In genomic region chr19:40993356-40993755, GRCm38 (mm10) we compare ENCODE assay signal across 14 mouse cellular contexts. TPM values are rescaled to one million over a fixed set of nuclear protein-coding genes. Genes with fewer than 3 reads are reported as not detected.
DNase-seq lines count a peak whose midpoint lies in the region; ATAC-seq and TF ChIP-seq lines count a peak whose summit lies in the region.
"Had no signal": no experiment of that assay in that cellular context is flagged by ENCODE, and none has a peak within 500 bp of the region (broad histone marks: within the 10 kb centered on the region; RNA-seq: fewer than 3 reads in every experiment).

No protein-coding gene starts in this region.

- peak overlapping the region; percentile 28 for H3K4me3 ChIP-seq in kidney, embryonic 16.5 days (ENCODE audit: low read length)
- H3K4me3 ChIP-seq in thymus, adult 2 months (ENCODE audit: control insufficient read depth, insufficient read depth, low read length): no peak overlapping the region
- peak overlapping the region; percentile 28 for H3K4me3 ChIP-seq in intestine, embryonic 15.5 days (replicated peaks)
- H3K4me3 ChIP-seq in forebrain, embryonic 13.5 days: no peak overlapping the region
- no peak overlapping the region for H3K4me3 ChIP-seq in hindbrain, embryonic 12.5 days
- H3K4me3 ChIP-seq: limb, embryonic 15.5 days; midbrain, embryonic 13.5 days had no signal

- H3K27me3 ChIP-seq in kidney, embryonic 16.5 days (ENCODE audit: insufficient read depth, low read length): no peaks in the 10 kb centered on the region
- H3K27me3 ChIP-seq in thymus, adult 2 months (ENCODE audit: control insufficient read depth, insufficient read depth, low read length): no peaks in the 10 kb centered on the region
- H3K27me3 ChIP-seq in intestine, embryonic 15.5 days (replicated peaks): no peaks in the 10 kb centered on the region
- H3K27me3 ChIP-seq in forebrain, embryonic 13.5 days: no peaks in the 10 kb centered on the region
- H3K27me3 ChIP-seq in hindbrain, embryonic 12.5 days: no peaks in the 10 kb centered on the region
- H3K27me3 ChIP-seq: limb, embryonic 15.5 days; midbrain, embryonic 13.5 days had no signal

- peak overlapping the region; percentile 39 for H3K9ac ChIP-seq in kidney, embryonic 16.5 days (replicated peaks; ENCODE audit: low read length)
- 0 out of 2 replicates have a peak overlapping the region, but pooled peaks have one; percentile 0 for H3K9ac ChIP-seq in intestine, embryonic 15.5 days
- H3K9ac ChIP-seq in forebrain, embryonic 13.5 days: no peak overlapping the region
- H3K9ac ChIP-seq in hindbrain, embryonic 12.5 days: no peak overlapping the region
- H3K9ac ChIP-seq: hindbrain, embryonic 14.5 days; limb, embryonic 15.5 days; midbrain, embryonic 13.5 days had no signal

- peaks cover 41% of the 10 kb centered on the region for H3K4me1 ChIP-seq in kidney, embryonic 16.5 days (ENCODE audit: insufficient read depth, low read length)
- H3K4me1 ChIP-seq in thymus, adult 2 months (replicated peaks; ENCODE audit: control insufficient read depth, insufficient read depth, low read length): peaks cover 4% of the 10 kb centered on the region; the same call in 1 of the 2 replicates
- H3K4me1 ChIP-seq in intestine, embryonic 15.5 days (replicated peaks): peaks cover 1% of the 10 kb centered on the region; the same call in 1 of the 2 replicates
- no peaks in the 10 kb centered on the region for H3K4me1 ChIP-seq in forebrain, embryonic 13.5 days
- no peaks in the 10 kb centered on the region for H3K4me1 ChIP-seq in hindbrain, embryonic 12.5 days
- H3K4me1 ChIP-seq: midbrain, embryonic 13.5 days had no signal

- TF ChIP-seq CTCF in thymus, adult 2 months (IDR thresholded peaks at IDR 0.05; ENCODE audit: borderline replicate concordance, control insufficient read depth, extremely low read depth, insufficient read depth, low read length, poor library complexity): no peak

- TF ChIP-seq POLR2A in thymus, adult 2 months (IDR thresholded peaks at IDR 0.05; ENCODE audit: control insufficient read depth, extremely low read depth, insufficient read depth, low read length, poor library complexity): no peak

- ATAC-seq in kidney, embryonic 16.5 days (ENCODE audit: low FRiP score, low TSS enrichment): no peak
- ATAC-seq in intestine, embryonic 15.5 days: no peak
- ATAC-seq in forebrain, embryonic 13.5 days: no peak
- ATAC-seq in hindbrain, embryonic 12.5 days (ENCODE audit: low FRiP score): no peak
- ATAC-seq: activated CD4-positive, CD25-positive, alpha-beta regulatory T cell, adult 4 months; midbrain, embryonic 13.5 days had no signal

- H3K27ac ChIP-seq in kidney, embryonic 16.5 days (ENCODE audit: low read length): peak overlapping the region; percentile 80
- H3K27ac ChIP-seq in thymus, adult 2 months (ENCODE audit: control insufficient read depth, insufficient read depth, low read length): peak overlapping the region; percentile 66; the same call in 1 of the 2 replicates
- peak overlapping the region; percentile 69 for H3K27ac ChIP-seq in intestine, embryonic 15.5 days
- H3K27ac ChIP-seq in forebrain, embryonic 13.5 days: no peak overlapping the region
- H3K27ac ChIP-seq in hindbrain, embryonic 12.5 days: no peak overlapping the region
- H3K27ac ChIP-seq: hindbrain, embryonic 14.5 days; limb, embryonic 15.5 days; midbrain, embryonic 13.5 days had no signal

- no peak for DNase-seq in kidney, adult 11 months
- no peak for DNase-seq in thymus, adult 2 months
- no peak for DNase-seq in thymus, postnatal 36 days
- DNase-seq: cerebellum, adult 11-12 months had no signal

- no peaks in the 10 kb centered on the region for H3K36me3 ChIP-seq in kidney, embryonic 16.5 days (ENCODE audit: insufficient read depth, low read length)
- H3K36me3 ChIP-seq in thymus, adult 2 months (ENCODE audit: control insufficient read depth, insufficient read depth, low read length): no peaks in the 10 kb centered on the region
- H3K36me3 ChIP-seq in intestine, embryonic 15.5 days: no peaks in the 10 kb centered on the region
- no peaks in the 10 kb centered on the region for H3K36me3 ChIP-seq in forebrain, embryonic 13.5 days (ENCODE audit: poor library complexity, severe bottlenecking)
- H3K36me3 ChIP-seq in hindbrain, embryonic 12.5 days: no peaks in the 10 kb centered on the region
- H3K36me3 ChIP-seq: limb, embryonic 15.5 days; midbrain, embryonic 13.5 days had no signal

- WGBS in kidney, embryonic 16.5 days: 56% methylated on average over 5 of the region's 5 CpGs
- WGBS in thymus, adult 2 months: 93% methylated on average over 5 of the region's 5 CpGs
- 64% methylated on average over 5 of the region's 5 CpGs for WGBS in intestine, embryonic 15.5 days
- 96% methylated on average over 5 of the region's 5 CpGs for WGBS in forebrain, embryonic 13.5 days
- 94% methylated on average over 5 of the region's 5 CpGs for WGBS in hindbrain, embryonic 12.5 days

- H3K9me3 ChIP-seq in kidney, embryonic 16.5 days (ENCODE audit: low read length): no peaks in the 10 kb centered on the region
- no peaks in the 10 kb centered on the region for H3K9me3 ChIP-seq in intestine, embryonic 15.5 days
- no peaks in the 10 kb centered on the region for H3K9me3 ChIP-seq in forebrain, embryonic 13.5 days (replicated peaks)
- no peaks in the 10 kb centered on the region for H3K9me3 ChIP-seq in hindbrain, embryonic 12.5 days (replicated peaks)
- H3K9me3 ChIP-seq: limb, embryonic 15.5 days; midbrain, embryonic 13.5 days had no signal

- H3K4me2 ChIP-seq in kidney, embryonic 16.5 days (replicated peaks; ENCODE audit: low read depth, low read length): peak overlapping the region; percentile 41
- H3K4me2 ChIP-seq in intestine, embryonic 15.5 days (replicated peaks): peak overlapping the region; percentile 42
- no peak overlapping the region for H3K4me2 ChIP-seq in forebrain, embryonic 13.5 days
- no peak overlapping the region for H3K4me2 ChIP-seq in hindbrain, embryonic 12.5 days (replicated peaks)
- H3K4me2 ChIP-seq: hindbrain, embryonic 14.5 days; midbrain, embryonic 13.5 days had no signal

RNA-seq across cellular contexts. Expression of gene Blnk, which starts 1.0 kb away (rescaled TPM):
- polyA plus RNA-seq in kidney, embryonic 16.5 days (2015; fragmentation: Nextera tagmentation; extraction: Ambion mirVana): 19.2 and 20.8 TPM in 2 replicates
- 8.5 and 10.9 TPM in 2 replicates for polyA plus RNA-seq in thymus, adult 2 months (2012; rRNA removed)
- 19.6 and 20.5 TPM in 2 replicates for polyA plus RNA-seq in intestine, embryonic 15.5 days (2015; fragmentation: Nextera tagmentation; extraction: Ambion mirVana)
- 0.22 and 0.26 TPM in 2 replicates for polyA plus RNA-seq in forebrain, embryonic 13.5 days (2015; fragmentation: Nextera tagmentation; extraction: Ambion mirVana)
- polyA plus RNA-seq in hindbrain, embryonic 12.5 days (2016; fragmentation: Nextera tagmentation; extraction: Ambion mirVana): 0.35 and 0.62 TPM in 2 replicates

RNA-seq across cellular contexts. Expression of gene Dntt, which starts 35.7 kb away (rescaled TPM):
- polyA plus RNA-seq in kidney, embryonic 16.5 days (2015; fragmentation: Nextera tagmentation; extraction: Ambion mirVana): 0.15 TPM in 1 of 2 replicates, not detected in the other
- 401 and 406 TPM in 2 replicates for polyA plus RNA-seq in thymus, adult 2 months (2012; rRNA removed)
- not detected in 2 replicates for polyA plus RNA-seq in intestine, embryonic 15.5 days (2015; fragmentation: Nextera tagmentation; extraction: Ambion mirVana)
- polyA plus RNA-seq in forebrain, embryonic 13.5 days (2015; fragmentation: Nextera tagmentation; extraction: Ambion mirVana): 0.10 TPM in 1 of 2 replicates, not detected in the other
- 0.14 TPM in 1 of 2 replicates, not detected in the other for polyA plus RNA-seq in hindbrain, embryonic 12.5 days (2016; fragmentation: Nextera tagmentation; extraction: Ambion mirVana)
- polyA plus RNA-seq: embryonic facial prominence, embryonic 14.5 days; forebrain, embryonic 11.5 days; limb, embryonic 15.5 days had no signal

Comparison
In these comparisons a context has a peak if more than half of its experiments do, and no peak if none do; other contexts are left out.
1. H3K27ac ChIP-seq: peak in kidney, embryonic 16.5 days (single experiment), thymus, adult 2 months (single experiment) and intestine, embryonic 15.5 days (single experiment); none in forebrain, embryonic 13.5 days (single experiment) and hindbrain, embryonic 12.5 days (single experiment).
2. H3K4me2 ChIP-seq: peak in kidney, embryonic 16.5 days (single experiment) and intestine, embryonic 15.5 days (single experiment); none in forebrain, embryonic 13.5 days (single experiment) and hindbrain, embryonic 12.5 days (single experiment).
3. H3K4me3 ChIP-seq: peak in kidney, embryonic 16.5 days (single experiment) and intestine, embryonic 15.5 days (single experiment); none in thymus, adult 2 months (single experiment), forebrain, embryonic 13.5 days (single experiment) and hindbrain, embryonic 12.5 days (single experiment).
4. H3K9ac ChIP-seq: peak in kidney, embryonic 16.5 days (single experiment) and intestine, embryonic 15.5 days (single experiment); none in forebrain, embryonic 13.5 days (single experiment) and hindbrain, embryonic 12.5 days (single experiment).
5. RNA of gene Dntt, which starts 35.7 kb away (polyA plus RNA-seq): 401 to 406 TPM in thymus, adult 2 months; 0.15 TPM in kidney, embryonic 16.5 days, 0.14 TPM in hindbrain, embryonic 12.5 days, 0.10 TPM in forebrain, embryonic 13.5 days and not detected in intestine, embryonic 15.5 days; every median in the first group is over 100 times any median in the second.